Mouse (Mus musculus): ENCODE measurements around the gene Pld4. TPM values are rescaled to one million over a fixed set of nuclear protein-coding genes. Genes with fewer than 3 reads are reported as not detected.

Pld4 gene
- polyA plus RNA-seq, 1 experiment from 2014 or later: 2.9 TPM

GRCm38 (mm10) chr12:112755900-112756299 lies 4.6 kb upstream of the Pld4 start:
- H3K4me3 ChIP-seq: no peak overlapping the region
- H3K4me1 ChIP-seq: no peaks in the 10 kb centered on the region
- WGBS: 70% methylated on average over 4 of the region's 4 CpGs
- no peak overlapping the region for H3K4me2 ChIP-seq
- no peak overlapping the region for H3K27ac ChIP-seq
- H3K9me3 ChIP-seq (replicated peaks): no peaks in the 10 kb centered on the region
- H3K27me3 ChIP-seq: no peaks in the 10 kb centered on the region
- no peaks in the 10 kb centered on the region for H3K36me3 ChIP-seq (ENCODE audit: poor library complexity, severe bottlenecking)
- H3K9ac ChIP-seq: no peak overlapping the region
- ATAC-seq: no peak

GRCm38 (mm10) chr12:112757896-112758295 lies 2.6 kb upstream of the Pld4 start:
- no peak overlapping the region for H3K27ac ChIP-seq
- H3K27me3 ChIP-seq: no peaks in the 10 kb centered on the region
- no peaks in the 10 kb centered on the region for H3K36me3 ChIP-seq (ENCODE audit: poor library complexity, severe bottlenecking)
- no peak overlapping the region for H3K9ac ChIP-seq
- no peak for ATAC-seq
- 91% methylated on average over 5 of the region's 5 CpGs for WGBS
- H3K4me2 ChIP-seq: no peak overlapping the region
- no peak overlapping the region for H3K4me3 ChIP-seq
- H3K9me3 ChIP-seq (replicated peaks): no peaks in the 10 kb centered on the region
- H3K4me1 ChIP-seq: no peaks in the 10 kb centered on the region

GRCm38 (mm10) chr12:112759471-112759870 lies 984 bp upstream of the Pld4 start:
- Histone ChIP-seq H3K4me2 (no peak overlapping the region), H3K9ac (no peak overlapping the region), H3K4me3 (no peak overlapping the region), H3K36me3 (ENCODE audit: poor library complexity, severe bottlenecking) (no peaks in the 10 kb centered on the region), H3K27me3 (no peaks in the 10 kb centered on the region), H3K27ac (no peak overlapping the region), H3K9me3 (replicated peaks) (no peaks in the 10 kb centered on the region), H3K4me1 (no peaks in the 10 kb centered on the region)
- WGBS: 89% methylated on average over 3 of the region's 3 CpGs
- ATAC-seq: no peak

GRCm38 (mm10) chr12:112761411-112761810 lies 956 bp downstream of the Pld4 start:
- WGBS: 86% methylated on average over 4 of the region's 4 CpGs
- Histone ChIP-seq H3K36me3 (ENCODE audit: poor library complexity, severe bottlenecking) (no peaks in the 10 kb centered on the region), H3K4me1 (no peaks in the 10 kb centered on the region), H3K27me3 (no peaks in the 10 kb centered on the region), H3K9ac (no peak overlapping the region), H3K4me2 (no peak overlapping the region), H3K9me3 (replicated peaks) (no peaks in the 10 kb centered on the region), H3K4me3 (no peak overlapping the region), H3K27ac (no peak overlapping the region)
- no peak for ATAC-seq

GRCm38 (mm10) chr12:112762018-112762417 lies 1.6 kb downstream of the Pld4 start:
- 86% methylated on average over 3 of the region's 3 CpGs for WGBS
- H3K27me3 ChIP-seq: no peaks in the 10 kb centered on the region
- H3K4me1 ChIP-seq: no peaks in the 10 kb centered on the region
- no peaks in the 10 kb centered on the region for H3K36me3 ChIP-seq (ENCODE audit: poor library complexity, severe bottlenecking)
- H3K9ac ChIP-seq: no peak overlapping the region
- H3K4me3 ChIP-seq: no peak overlapping the region
- no peak for ATAC-seq
- no peak overlapping the region for H3K27ac ChIP-seq
- H3K9me3 ChIP-seq (replicated peaks): no peaks in the 10 kb centered on the region
- H3K4me2 ChIP-seq: no peak overlapping the region

GRCm38 (mm10) chr12:112763176-112763575 lies 2.7 kb downstream of the Pld4 start:
- Histone ChIP-seq H3K36me3 (ENCODE audit: poor library complexity, severe bottlenecking) (no peaks in the 10 kb centered on the region), H3K4me3 (no peak overlapping the region), H3K27me3 (no peaks in the 10 kb centered on the region), H3K9ac (no peak overlapping the region), H3K9me3 (replicated peaks) (no peaks in the 10 kb centered on the region), H3K4me2 (no peak overlapping the region), H3K27ac (no peak overlapping the region), H3K4me1 (no peaks in the 10 kb centered on the region)
- 79% methylated on average over 4 of the region's 4 CpGs for whole genome bisulfite sequencing
- ATAC-seq: no peak

GRCm38 (mm10) chr12:112764141-112764540 lies 3.7 kb downstream of the Pld4 start:
- Histone ChIP-seq H3K4me2 (no peak overlapping the region), H3K4me3 (no peak overlapping the region), H3K9me3 (replicated peaks) (no peaks in the 10 kb centered on the region), H3K36me3 (ENCODE audit: poor library complexity, severe bottlenecking) (no peaks in the 10 kb centered on the region), H3K27ac (no peak overlapping the region), H3K27me3 (no peaks in the 10 kb centered on the region), H3K9ac (no peak overlapping the region), H3K4me1 (no peaks in the 10 kb centered on the region)
- WGBS: 90% methylated on average over 5 of the region's 5 CpGs
- no peak for ATAC-seq

GRCm38 (mm10) chr12:112764991-112765390 lies 4.5 kb downstream of the Pld4 start:
- Histone ChIP-seq H3K27ac (no peak overlapping the region), H3K4me2 (no peak overlapping the region), H3K9me3 (replicated peaks) (no peaks in the 10 kb centered on the region), H3K36me3 (ENCODE audit: poor library complexity, severe bottlenecking) (no peaks in the 10 kb centered on the region), H3K4me1 (no peaks in the 10 kb centered on the region), H3K27me3 (no peaks in the 10 kb centered on the region), H3K9ac (no peak overlapping the region), H3K4me3 (no peak overlapping the region)
- 87% methylated on average over 7 of the region's 7 CpGs for WGBS
- ATAC-seq: no peak

GRCm38 (mm10) chr12:112766586-112766985 lies 6.1 kb downstream of the Pld4 start:
- H3K27ac ChIP-seq: no peak overlapping the region
- H3K9me3 ChIP-seq (replicated peaks): no peaks in the 10 kb centered on the region
- no peak overlapping the region for H3K4me3 ChIP-seq
- WGBS: 95% methylated on average over 7 of the region's 7 CpGs
- H3K36me3 ChIP-seq (ENCODE audit: poor library complexity, severe bottlenecking): no peaks in the 10 kb centered on the region
- no peak for ATAC-seq
- no peaks in the 10 kb centered on the region for H3K4me1 ChIP-seq
- H3K9ac ChIP-seq: no peak overlapping the region
- H3K27me3 ChIP-seq: no peaks in the 10 kb centered on the region
- H3K4me2 ChIP-seq: no peak overlapping the region

GRCm38 (mm10) chr12:112767036-112767890 lies 6.8 kb downstream of the Pld4 start:
- no peak overlapping the region for H3K9ac ChIP-seq
- no peaks in the 10 kb centered on the region for H3K36me3 ChIP-seq (ENCODE audit: poor library complexity, severe bottlenecking)
- H3K27me3 ChIP-seq: no peaks in the 10 kb centered on the region
- WGBS: 91% methylated on average over 16 of the region's 16 CpGs
- no peak overlapping the region for H3K27ac ChIP-seq
- H3K9me3 ChIP-seq (replicated peaks): no peaks in the 10 kb centered on the region
- no peaks in the 10 kb centered on the region for H3K4me1 ChIP-seq
- ATAC-seq: no peak
- H3K4me2 ChIP-seq: no peak overlapping the region
- H3K4me3 ChIP-seq: no peak overlapping the region

GRCm38 (mm10) chr12:112768166-112768565 lies 7.7 kb downstream of the Pld4 start:
- 86% methylated on average over 8 of the region's 8 CpGs for WGBS
- Histone ChIP-seq H3K4me1 (no peaks in the 10 kb centered on the region), H3K36me3 (ENCODE audit: poor library complexity, severe bottlenecking) (no peaks in the 10 kb centered on the region), H3K9me3 (replicated peaks) (no peaks in the 10 kb centered on the region), H3K9ac (no peak overlapping the region), H3K27ac (no peak overlapping the region), H3K4me3 (no peak overlapping the region), H3K27me3 (no peaks in the 10 kb centered on the region), H3K4me2 (no peak overlapping the region)
- ATAC-seq: no peak

- no peaks in the 10 kb centered on the region for H3K9me3 ChIP-seq (replicated peaks)
- no peaks in the 10 kb centered on the region for H3K27me3 ChIP-seq
- no peaks in the 10 kb centered on the region for H3K36me3 ChIP-seq (ENCODE audit: poor library complexity, severe bottlenecking)
- ATAC-seq: no peak
- WGBS: 84% methylated on average over 6 of the region's 6 CpGs
- no peak overlapping the region for H3K27ac ChIP-seq
- no peak overlapping the region for H3K9ac ChIP-seq
- no peaks in the 10 kb centered on the region for H3K4me1 ChIP-seq
- no peak overlapping the region for H3K4me3 ChIP-seq
- H3K4me2 ChIP-seq: no peak overlapping the region
These were observed 8.6 kb downstream of the Pld4 start for GRCm38 (mm10) chr12:112769031-112769430.

GRCm38 (mm10) chr12:112769751-112770150 lies 9.3 kb downstream of the Pld4 start:
- no peaks in the 10 kb centered on the region for H3K4me1 ChIP-seq
- no peak for ATAC-seq
- H3K4me2 ChIP-seq: no peak overlapping the region
- H3K27ac ChIP-seq: no peak overlapping the region
- H3K4me3 ChIP-seq: no peak overlapping the region
- H3K9me3 ChIP-seq (replicated peaks): no peaks in the 10 kb centered on the region
- H3K27me3 ChIP-seq: no peaks in the 10 kb centered on the region
- 78% methylated on average over 2 of the region's 2 CpGs for WGBS
- no peak overlapping the region for H3K9ac ChIP-seq
- no peaks in the 10 kb centered on the region for H3K36me3 ChIP-seq (ENCODE audit: poor library complexity, severe bottlenecking)

Measured in forebrain, embryonic 13.5 days (tissue).